Mouse (Mus musculus) right cerebral cortex, postnatal 25 days (tissue): ENCODE data around the gene Rnf216.
"Not testable (repeated sequence)": the region's sequence is repeated elsewhere in the genome, so short reads cannot be mapped to it uniquely, and the experiment has no call there.

ENCODE experiments used
- DNase-seq: peaks from one replicate; pipeline ENCODE4 v3.0.0; 2022

The Rnf216 gene

DNA sequence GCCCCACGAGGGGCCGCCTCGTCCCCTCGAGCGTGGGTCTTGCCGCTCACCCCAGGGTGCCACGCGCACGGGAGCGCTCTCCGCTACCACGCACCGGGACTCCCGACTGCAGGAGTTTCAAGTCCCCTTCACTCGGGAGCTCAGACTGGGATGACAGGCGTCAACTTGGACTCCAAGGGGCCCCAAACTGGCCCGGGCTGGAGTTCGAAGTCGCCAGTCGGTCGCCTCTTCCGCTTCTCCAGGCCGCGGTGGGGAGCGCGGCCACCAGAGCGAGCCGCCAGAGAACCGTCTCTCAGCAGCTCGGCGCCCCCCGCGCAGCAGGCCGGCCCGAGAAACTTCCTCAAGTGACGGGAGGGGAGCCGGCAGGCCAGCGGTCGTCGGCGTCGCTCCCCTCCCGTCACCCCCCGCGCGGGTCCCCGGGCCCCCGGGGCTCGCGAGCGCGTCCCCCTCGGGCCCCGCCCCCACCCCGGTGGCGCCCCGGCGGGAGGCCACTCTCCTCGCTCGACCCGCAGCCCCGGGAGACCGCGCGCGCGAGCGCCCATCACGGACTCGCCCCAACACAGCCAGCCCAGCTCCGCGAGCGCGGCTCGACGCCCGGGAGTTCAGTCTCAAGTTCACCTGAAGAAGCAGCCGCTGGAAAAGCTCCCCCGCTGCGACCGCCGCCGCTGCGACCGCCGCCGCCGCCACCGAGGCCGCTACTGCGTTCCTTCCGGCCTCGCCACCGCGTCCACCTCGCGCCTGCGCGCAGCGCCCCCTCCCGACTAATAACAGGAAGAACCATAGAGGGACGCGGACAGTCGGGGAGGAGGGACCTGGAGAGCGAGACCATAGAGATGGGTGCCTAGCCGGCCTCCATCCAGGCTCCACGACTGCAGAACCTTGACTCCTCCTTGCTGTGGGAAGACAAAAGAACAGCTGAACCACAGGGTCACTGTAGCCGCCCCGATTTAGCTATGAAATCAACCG lies at the start of gene Rnf216:
Gene Rnf216, minus strand, starts transcription at position 714 of the 966 bp plus-strand sequence.
- DNase-seq = peak; percentile 92

DNA sequence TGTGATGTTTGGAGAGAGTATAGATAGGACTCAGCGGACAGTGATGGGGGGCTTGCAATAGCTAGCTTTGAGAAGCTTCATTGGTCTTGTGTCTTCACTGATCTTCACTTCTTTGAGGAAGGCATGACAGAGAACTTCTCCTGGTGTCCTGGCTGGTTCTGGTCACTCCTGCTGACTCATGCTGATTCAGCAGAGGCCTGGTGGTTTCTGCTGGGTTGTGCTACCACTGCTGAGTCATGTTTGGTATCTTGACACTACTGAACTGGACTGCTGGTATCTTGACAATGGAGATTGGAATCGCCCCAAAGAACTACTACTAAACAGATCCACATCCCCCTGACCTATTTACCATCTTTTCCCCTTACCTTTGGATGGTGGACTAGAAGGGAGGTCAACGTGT lies 42.7 kb upstream of the Rnf216 start:
- DNase-seq = no peak

DNA sequence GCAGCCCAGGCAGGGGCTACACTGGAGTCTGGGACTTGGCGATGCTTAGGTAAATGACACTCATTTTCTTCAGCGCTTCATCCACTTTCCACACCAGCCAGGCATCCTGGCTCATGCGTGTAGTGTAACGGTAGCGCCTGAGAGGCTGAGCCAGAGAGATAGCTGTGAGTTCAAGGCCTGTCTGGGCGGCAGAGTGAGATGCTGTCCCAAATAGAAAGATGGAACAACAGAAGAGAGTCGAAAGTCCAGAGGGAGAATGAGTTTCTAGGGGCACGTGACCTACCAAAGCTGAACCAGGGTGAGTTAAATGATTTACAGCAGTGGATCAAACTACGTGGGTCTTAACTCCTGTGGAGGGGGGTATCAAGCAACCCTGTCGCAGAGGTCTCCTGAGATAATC lies 41.0 kb upstream of the Rnf216 start:
- DNase-seq = no peak

DNA sequence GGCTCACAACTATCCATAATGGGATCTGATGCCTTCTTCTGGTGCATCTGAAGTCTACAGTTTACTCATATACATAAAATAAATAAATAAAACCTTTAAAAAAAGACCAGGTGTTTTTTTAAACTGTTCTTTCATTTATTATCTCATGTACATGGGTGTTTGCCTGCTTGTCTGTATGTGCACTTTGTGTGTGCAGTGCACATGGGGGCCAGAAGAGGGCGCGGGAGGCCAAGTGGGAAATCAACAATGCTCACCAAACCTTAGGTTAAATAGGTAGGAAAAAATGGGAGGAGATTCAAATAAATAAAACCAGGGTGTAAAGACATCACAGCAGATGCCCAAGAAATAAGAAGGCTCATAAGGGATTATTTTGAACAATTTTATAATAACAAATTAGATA lies 37.2 kb upstream of the Rnf216 start:
- DNase-seq = no peak

DNA sequence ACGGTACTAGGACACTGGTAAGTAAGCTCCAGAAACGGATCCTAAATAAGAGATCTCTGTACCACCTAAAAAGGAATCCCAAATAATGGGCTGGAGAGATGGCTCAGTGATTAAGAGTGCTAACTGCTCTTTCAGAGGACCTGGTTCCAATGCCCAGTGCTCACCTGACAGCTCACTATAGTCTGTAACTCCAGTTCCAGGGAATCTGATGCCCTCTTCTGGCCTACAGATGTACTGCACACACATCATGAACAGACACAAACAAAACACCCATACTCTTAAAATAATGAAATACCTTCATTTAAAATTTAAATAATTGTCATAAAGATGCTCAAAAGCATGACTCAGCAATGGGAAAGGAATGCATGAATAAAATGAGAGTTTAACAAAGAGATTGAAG lies 36.7 kb upstream of the Rnf216 start:
- no peak for DNase-seq

- no peak for DNase-seq
Measured at GRCm38 (mm10) chr5:143148661-143149060, 35.9 kb upstream of the Rnf216 start.

DNA sequence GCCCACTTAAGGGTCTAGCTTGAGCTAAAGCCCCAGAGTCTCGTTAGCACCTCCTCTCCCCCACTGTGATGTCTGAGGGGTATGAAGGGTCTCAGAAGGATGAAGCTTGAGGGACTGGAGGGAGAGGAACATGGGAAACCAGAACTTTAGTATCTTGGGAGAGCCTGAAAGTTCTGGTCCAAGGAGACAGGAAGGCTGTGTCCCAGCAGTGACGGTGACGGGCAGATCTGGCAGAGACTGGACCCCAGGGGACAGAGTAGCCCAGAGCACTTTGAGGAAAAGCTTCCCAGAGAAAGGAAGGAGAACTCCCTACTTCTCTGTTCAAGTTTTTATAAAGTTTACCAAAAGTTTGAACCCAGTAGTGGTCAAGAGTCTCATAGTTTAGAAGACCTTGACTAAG lies 34.7 kb upstream of the Rnf216 start, which contains the start of gene Olfr718-ps1:
Gene Olfr718-ps1, minus strand, starts transcription at position 101 of the 400 bp plus-strand sequence.
- DNase-seq = no peak

DNA sequence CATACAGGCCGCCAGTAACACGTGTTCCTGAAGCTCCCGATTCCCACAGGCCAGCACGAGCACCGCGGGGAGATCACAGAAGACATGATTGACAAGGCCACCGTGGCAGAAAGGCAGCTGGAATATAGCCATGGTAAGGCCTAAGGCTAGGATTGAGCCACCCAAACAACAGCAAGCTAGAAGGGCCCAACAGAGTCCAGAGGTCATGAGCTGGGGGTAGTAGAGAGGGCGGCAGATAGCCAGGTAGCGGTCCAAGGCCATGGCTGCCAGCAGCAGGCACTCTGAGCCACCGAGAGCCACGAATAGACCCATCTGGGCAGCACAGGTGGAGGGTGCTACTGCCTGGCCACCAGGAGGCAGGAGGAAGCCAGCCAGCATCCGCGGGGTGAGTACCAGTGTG lies 24.8 kb upstream of the Rnf216 start:
- no peak for DNase-seq

GRCm38 (mm10) chr5:143135042-143135441 lies 22.2 kb upstream of the Rnf216 start:
- DNase-seq = no peak

DNA sequence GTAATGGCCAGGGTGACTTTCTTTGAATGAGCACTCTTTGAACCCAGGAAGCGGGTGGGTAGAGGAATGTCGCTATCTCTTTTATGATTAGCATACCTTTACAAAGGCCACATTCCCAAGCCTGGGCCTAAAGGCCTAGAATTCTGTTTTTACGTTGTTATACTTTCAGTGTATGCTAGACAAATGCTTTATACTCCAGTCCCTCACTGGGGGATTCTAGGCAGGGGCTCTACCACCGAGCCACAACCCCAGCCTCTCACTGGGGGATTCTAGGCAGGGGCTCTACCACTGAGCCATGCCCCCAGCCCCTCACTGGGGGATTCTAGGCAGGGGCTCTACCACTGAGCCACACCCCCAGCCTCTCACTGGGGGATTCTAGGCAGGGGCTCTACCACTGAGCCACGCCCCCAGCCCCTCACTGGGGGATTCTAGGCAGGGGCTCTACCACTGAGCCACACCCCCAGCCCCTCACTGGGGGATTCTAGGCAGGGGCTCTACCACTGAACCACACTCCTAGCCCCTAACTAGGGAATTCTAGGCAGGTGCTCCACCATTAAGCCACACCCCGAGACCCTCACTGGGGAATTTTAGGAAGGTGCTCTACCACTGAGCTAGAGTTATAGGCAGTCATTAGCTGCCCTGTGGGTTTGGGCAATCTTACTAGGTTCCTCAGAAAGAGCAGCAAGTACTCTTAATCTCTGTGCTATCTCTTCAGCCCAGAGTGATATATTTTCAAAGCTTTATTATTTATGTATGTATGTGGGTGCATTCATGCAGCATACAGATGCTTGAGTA lies 21.6 kb upstream of the Rnf216 start:
- not testable (repeated sequence) for DNase-seq

GRCm38 (mm10) chr5:143132935-143133514 lies 20.2 kb upstream of the Rnf216 start:
- DNase-seq = no peak

GRCm38 (mm10) chr5:143130342-143130741 lies 17.5 kb upstream of the Rnf216 start:
- no peak for DNase-seq

DNA sequence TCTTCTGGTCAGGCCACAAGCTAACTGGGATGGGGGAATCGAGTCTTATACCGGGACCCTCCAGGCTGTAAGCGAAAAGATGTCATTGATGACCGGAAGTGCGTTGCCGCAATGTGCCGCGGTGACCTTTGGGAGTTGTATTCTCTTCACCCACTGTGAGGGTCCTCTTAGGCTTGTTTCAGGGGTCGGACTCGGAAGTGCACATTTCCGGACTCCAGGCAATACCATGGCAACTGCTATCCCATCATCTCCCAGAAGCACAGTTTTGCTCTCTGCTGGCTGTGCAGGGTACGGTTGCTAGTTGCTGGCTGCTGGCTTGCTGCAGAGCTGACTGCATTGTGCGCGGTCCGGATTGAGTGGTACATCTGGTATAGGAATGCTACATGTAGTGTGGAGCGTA lies 16.3 kb upstream of the Rnf216 start:
- DNase-seq = no peak

DNA sequence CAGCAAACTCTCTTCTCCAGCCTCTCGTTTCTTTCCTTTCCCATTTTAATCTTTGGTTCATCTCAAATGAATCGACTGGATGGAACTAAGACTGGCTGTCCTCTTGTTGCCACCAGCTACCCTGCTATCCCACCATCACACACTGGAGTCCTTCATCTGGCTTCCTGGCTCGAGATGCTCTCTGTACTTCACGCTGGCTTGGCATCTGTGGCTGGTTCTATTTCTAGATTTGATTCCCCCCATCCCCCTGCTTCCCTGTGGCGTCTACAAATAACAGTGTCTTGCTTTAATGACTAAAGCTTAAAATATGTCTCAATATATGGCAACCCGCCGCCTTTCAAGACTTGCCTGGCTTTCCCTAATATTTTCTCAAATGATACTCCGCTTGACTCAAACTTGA lies 15.0 kb upstream of the Rnf216 start:
- DNase-seq = no peak

- no peak for DNase-seq
Measured at GRCm38 (mm10) chr5:143126908-143127307, 14.1 kb upstream of the Rnf216 start.

DNA sequence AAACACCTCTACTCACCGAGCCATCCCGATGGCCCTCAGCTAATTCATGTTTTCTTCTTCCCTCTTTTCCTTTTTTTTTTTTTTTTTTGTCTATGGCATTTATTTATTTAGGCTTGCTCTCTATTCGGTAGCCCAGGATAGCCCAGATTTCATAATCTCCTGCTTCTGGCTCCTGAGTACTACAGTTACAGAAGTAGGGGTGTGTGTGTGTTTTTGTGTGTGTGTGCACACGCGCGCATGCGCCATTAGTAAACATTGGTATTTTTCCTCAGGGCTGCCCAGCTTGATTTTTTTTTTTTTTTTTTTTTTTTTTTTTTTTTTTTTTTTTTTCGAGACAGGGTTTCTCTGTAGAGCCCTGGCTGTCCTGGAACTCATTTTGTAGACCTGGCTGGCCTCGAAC lies 13.3 kb upstream of the Rnf216 start:
- no peak for DNase-seq

DNA sequence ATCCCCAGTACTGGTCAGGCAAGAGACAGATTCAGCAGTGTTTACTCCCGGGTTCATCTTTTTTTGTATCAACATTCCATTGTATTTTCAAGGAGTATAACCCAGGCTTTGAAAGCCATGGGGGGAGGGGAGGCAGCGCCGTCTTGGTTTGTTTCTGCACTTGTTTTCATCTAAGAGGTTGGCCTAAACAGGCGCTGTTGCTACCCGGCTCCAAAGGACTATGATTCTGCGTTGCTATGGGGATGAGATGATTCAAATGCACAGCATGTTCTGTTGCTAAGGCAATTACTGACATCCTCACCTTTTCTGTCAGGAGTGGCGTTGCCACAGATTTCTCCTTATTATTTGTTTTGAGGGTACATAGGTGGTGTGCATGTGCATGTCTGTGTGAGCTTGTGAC lies 12.8 kb upstream of the Rnf216 start:
- DNase-seq = peak; percentile 38

GRCm38 (mm10) chr5:143124805-143125378 lies 12.1 kb upstream of the Rnf216 start:
- no peak for DNase-seq

- no peak for DNase-seq
Measured at GRCm38 (mm10) chr5:143122673-143123072, 9.9 kb upstream of the Rnf216 start.

- DNase-seq = no peak
Measured at GRCm38 (mm10) chr5:143122125-143122524, 9.3 kb upstream of the Rnf216 start.

DNA sequence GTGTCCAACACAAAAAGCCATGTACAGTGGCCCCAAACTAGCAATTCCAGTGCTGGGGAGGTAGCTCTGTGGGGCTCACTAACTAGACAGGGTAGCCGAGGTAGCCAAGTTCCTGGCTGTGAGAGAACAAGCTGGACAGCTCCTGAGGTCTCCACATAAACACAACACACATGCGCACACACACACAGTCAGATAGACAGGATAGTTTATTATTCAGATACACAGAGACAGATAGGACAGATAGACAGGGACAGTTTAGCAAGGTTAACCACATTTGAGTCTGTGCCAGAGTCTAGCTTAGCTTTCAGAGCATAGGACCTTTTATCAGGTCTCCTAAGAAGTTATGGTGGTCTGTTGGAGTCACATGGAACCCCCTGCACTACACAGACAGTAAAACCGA lies 6.0 kb downstream of the Rnf216 start:
- no peak for DNase-seq

- no peak for DNase-seq
Measured at GRCm38 (mm10) chr5:143103231-143103630, 9.6 kb downstream of the Rnf216 start.

- DNase-seq = no peak
Measured at GRCm38 (mm10) chr5:143101626-143102025, 11.2 kb downstream of the Rnf216 start.
